Mouse (Mus musculus): ENCODE measurements around the gene Taf15.

The Taf15 gene

DNA sequence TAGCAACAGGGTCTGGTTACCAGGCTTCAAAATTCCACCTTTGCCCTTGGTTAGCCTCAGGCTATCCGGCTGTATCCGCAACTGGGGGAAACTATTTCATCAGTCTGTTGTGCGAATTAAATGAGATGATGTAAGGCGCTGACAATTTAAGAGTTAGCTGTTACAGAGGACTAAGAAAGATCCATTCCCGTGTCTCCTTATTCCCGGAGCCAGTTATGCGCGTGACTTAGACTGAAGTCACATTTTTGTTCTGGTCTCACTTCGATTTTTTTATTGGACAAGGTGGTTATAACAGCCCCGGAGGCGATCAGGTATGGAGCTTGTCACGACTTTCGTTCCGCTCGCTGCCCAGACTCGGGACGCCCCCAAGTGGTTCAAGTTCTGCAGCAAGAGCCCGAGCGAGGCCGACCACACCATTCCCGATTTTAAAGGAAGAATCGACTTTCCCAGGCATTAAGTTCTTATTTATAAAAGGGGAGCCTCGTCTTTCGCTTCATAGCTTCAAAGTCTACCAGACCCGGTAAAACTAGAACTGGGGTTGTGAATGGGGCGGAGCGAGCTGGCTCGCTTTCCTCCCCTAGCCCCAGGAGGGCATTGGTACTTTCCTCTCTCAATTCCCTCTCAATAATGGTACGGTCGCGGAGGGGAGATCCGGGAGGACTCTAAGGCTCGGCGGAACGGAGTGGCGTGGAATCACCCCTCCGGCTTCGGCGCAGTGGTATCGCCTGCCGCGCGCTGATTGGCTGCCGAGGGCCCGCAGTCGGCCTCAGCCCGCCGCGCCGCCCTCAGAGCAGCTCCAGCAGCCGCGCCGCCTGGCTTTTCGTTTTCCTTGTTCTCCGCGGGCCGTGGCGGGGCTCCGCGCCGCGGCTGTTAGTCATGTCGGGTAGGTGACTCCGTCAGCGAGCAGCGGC is at the start of gene Taf15:
Taf15 (plus strand) TSS at position 763 of the 911 bp plus-strand sequence.
- ATAC-seq (ENCODE audit: low TSS enrichment), result peak; percentile 96

DNA sequence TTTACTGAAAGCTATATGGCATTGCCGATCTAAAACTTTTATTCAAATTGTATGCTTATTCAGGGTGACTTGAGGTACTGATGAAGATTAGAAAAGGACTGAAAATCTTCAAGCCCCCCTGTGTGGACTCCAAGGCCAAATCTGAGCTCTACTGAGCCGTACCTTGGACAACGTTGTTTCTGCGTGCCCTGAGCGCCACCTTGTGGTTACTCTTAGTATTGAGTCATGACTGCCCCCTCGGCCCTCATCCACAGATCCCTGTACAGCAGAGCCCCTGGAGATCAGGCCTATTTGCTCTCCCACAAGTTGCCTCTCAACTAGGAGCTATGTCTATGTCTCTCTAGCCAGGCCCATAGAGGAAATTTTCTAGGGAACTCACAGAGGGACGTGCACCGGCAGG is 48.2 kb upstream of the Taf15 start:
- peak; percentile 72 for ATAC-seq (ENCODE audit: low TSS enrichment)

DNA sequence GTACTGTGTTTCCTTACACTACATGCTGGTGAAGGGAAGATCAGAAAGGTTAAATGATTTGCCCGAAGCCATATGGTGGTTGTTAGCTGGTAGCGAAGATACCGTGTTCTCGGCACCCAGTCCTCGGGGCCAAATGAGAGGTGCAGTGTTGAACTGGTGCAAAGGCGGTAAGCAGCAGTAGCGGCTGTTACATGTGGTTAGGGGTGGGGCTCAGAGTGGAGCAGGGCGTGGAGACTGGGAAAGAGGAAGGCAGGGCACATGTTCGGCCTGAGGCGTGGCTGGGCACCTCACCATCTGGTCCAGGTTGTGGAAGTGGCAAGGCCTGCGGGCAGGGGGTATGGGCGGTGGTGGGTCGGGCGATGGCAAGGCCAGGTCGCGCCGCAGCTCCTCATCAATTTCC is 45.9 kb upstream of the Taf15 start:
- no peak for ATAC-seq (ENCODE audit: low TSS enrichment)

- ATAC-seq (ENCODE audit: low TSS enrichment), result no peak
These were observed 43.5 kb upstream of the Taf15 start, which contains the start of gene Gas2l2 for GRCm38 (mm10) chr11:83429355-83429754. Gas2l2 (minus strand) TSS chr11:83429455.

DNA sequence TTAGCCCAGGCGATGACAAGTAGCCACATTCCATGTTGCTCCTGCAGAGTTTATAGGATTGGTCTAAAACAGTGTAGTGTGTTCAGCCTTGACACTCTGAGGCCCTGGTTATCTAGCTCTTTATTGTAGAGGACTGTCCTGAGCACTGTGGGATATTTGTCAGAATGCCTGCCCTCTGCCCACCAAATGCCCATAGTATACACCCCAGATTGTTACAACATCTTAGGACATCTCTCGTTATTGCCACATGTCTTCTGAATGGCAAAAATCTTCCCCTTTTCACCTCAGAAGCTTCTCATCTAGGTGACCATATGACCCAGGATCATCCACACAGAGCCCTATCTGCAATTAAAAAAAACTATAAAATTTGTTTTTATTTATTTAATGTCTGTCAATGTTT is 40.4 kb upstream of the Taf15 start:
- no peak for ATAC-seq (ENCODE audit: low TSS enrichment)

- no peak for ATAC-seq (ENCODE audit: low TSS enrichment)
These were observed 35.5 kb upstream of the Taf15 start, which contains the start of gene 1700020L24Rik for GRCm38 (mm10) chr11:83437377-83437776. 1700020L24Rik (plus strand) TSS chr11:83437677.

GRCm38 (mm10) chr11:83439426-83440060 is 33.3 kb upstream of the Taf15 start:
- no peak for ATAC-seq (ENCODE audit: low TSS enrichment)

GRCm38 (mm10) chr11:83440081-83441064 is 32.5 kb upstream of the Taf15 start:
- peak; percentile 92 for ATAC-seq (ENCODE audit: low TSS enrichment)

- ATAC-seq (ENCODE audit: low TSS enrichment), result no peak
These were observed 31.7 kb upstream of the Taf15 start for GRCm38 (mm10) chr11:83441235-83441634.

DNA sequence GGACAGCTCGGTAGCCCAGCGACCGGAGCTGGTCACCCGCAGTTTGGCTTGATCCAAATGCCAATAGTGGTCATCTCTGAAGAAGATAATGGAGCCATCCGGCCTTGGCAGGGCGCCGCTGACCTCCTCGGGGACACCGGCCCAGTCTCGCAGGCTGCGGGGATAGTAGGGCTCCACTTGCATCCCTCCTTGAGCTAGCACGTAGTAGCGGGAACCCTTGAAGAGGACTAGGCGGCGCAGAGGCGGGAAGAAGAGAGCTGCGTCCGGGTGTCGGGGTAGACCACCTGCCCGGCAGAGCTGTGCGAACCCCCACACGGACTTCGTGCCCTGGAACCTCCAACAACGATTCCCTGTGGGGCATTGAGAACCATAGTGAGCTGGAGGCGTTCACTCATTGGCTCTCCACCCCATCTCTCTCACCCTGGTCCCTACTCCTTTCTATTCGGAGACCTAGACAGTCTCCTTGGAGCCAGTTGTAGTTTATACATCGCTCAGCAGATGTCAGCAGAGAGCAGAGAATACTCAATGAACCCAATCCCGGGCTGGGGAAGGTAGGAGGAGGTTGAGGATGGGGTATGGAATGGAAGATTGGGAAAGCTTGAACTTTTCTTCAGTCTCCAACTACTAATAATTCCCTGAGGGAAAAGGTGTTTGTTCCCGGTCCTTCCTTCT is 30.2 kb upstream of the Taf15 start:
- ATAC-seq (ENCODE audit: low TSS enrichment), result peak; percentile 62

DNA sequence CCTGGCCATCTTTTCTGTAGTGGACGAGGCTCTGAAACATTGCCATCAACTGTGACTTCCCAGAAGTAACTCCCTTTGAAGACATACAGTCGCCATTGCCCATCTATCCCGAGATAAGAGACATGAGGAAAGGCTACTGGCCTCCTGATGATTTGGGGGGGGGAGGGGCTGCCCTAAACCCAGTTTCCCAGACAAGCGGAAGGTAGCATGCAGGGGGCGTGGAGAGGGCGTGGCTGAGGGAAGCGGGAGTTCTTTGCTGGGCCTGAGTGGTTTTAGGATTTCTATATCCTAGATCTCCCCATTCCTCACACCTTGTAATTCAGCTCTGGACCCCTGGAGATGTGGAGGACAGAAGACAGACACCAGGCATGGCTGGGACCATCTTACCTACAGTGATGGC is 29.1 kb upstream of the Taf15 start:
- no peak for ATAC-seq (ENCODE audit: low TSS enrichment)

DNA sequence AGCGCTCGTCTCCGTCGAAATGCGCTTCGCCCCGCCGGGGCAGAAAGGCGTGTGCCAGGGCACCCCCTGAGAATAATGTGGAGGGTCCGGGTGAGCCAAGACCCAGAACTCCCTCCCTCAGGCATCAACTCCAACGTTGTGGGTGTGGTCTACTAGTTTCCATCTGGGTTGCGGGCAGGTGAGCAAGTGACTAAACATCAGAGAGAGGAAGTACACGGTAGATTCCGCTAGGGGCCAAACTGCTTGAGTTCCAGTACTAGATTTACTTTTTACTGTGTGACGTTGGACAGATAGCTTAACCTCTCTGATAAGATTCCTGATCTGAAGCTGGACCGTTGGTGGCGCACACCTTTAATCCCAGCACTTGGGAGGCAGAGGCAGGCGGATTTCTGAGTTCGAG is 27.9 kb upstream of the Taf15 start:
- no peak for ATAC-seq (ENCODE audit: low TSS enrichment)

GRCm38 (mm10) chr11:83447612-83448011 is 25.3 kb upstream of the Taf15 start:
- ATAC-seq (ENCODE audit: low TSS enrichment), result no peak

- ATAC-seq (ENCODE audit: low TSS enrichment), result no peak
These were observed 24.6 kb upstream of the Taf15 start for GRCm38 (mm10) chr11:83448021-83448926.

DNA sequence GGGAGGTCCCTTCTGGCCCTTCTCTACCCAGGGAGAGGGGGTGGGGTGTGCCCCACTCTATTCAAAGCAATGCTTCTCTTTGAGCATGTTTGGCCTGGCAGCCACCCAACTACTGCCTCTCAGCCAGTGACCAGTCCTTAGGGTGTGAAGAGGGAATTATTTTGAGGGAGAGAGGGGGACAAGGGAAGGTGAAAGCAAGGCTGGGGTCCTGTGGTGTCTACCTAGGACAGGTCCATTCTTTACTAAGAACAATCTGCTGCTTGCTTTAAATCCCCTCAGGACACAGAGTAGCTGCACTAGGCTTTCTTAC is 24.0 kb upstream of the Taf15 start:
- ATAC-seq (ENCODE audit: low TSS enrichment), result no peak

DNA sequence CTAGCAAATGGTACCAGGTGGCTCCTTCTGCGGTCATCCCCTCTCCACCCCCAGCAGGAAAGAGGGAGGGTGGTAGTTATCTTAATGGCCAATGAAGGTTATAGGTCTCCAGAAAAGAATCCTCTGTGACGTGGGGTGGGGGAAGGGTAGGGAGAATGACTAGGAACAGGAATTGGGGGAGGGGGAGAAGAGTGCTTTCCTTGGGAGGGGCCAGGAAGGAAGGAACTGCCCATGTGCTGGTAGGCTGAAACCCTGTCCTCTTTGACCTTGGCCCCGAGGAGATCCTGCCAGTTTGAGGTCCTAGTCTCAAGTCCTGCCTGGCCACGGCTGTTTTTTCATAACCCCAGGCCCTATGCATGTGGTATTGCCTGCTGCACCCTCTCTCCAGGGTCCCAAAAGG is 23.6 kb upstream of the Taf15 start:
- no peak for ATAC-seq (ENCODE audit: low TSS enrichment)

DNA sequence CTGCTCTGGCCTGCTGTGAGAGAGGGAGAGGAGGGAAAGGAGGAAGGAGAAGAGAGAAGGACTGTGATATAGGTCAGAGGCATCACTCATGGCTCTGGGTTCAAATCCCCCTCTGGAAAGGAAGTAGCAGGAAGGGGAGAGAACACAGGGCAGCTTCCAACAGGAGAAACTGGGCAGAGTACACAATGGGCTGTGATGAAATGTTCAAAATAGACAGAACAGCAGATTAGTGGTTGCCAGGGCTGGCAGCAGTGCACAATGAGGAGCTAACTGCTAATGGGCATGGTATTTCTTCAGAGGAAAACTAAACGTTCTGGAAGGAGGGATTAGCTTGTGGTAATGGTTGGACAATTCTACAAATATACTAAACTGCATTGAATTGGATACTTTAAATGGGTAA is 22.3 kb upstream of the Taf15 start:
- ATAC-seq (ENCODE audit: low TSS enrichment), result no peak

GRCm38 (mm10) chr11:83451281-83451680 is 21.6 kb upstream of the Taf15 start:
- ATAC-seq (ENCODE audit: low TSS enrichment), result no peak

DNA sequence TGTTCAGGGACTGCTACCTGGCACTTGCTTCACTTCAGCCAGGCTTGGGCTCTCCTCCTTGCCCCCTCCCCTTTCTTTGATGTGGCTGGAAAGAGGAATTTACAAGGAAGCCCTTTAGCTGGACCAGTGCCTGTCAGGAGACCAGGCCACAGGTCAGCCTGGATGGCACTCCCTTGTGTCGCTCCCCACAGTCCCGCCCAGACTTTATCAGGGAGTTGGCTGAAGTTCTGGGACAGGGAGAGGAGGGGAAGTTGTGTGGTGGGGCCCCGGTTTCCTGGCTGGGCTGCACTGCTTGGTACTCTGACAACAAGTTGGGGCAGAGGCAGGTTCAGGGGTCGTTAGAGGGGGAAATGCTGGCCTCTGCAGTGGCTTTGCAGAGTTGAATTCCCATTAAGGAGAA is 18.3 kb upstream of the Taf15 start:
- no peak for ATAC-seq (ENCODE audit: low TSS enrichment)

- no peak for ATAC-seq (ENCODE audit: low TSS enrichment)
These were observed 17.3 kb upstream of the Taf15 start for GRCm38 (mm10) chr11:83455608-83456007.

Data from frontal cortex, adult (tissue).